Mouse (Mus musculus): ENCODE results near the gene Bcan. TPM values are rescaled to one million over a fixed set of nuclear protein-coding genes. Genes with fewer than 3 reads are reported as not detected.

Gene Bcan
- total and polyA plus RNA-seq, 3 experiments: not detected

- H3K36me3 ChIP-seq (replicated peaks): peaks cover 23% of the 10 kb centered on the region
- peaks cover 25% of the 10 kb centered on the region for H3K4me1 ChIP-seq (ENCODE audit: insufficient read depth, low read depth, low read length)
- peaks cover 62% of the 10 kb centered on the region for H3K27me3 ChIP-seq (ENCODE audit: insufficient read depth, low read length)
- ATAC-seq (ENCODE audit: extremely low read depth, insufficient number of reproducible peaks, low FRiP score, poor library complexity, severe bottlenecking) (no peak), DNase-seq (ENCODE audit: low spot score) (no peak)
- no peak within 1 kb of the TSS for H3K4me3 ChIP-seq (ENCODE audit: low read depth, low read length)
- TF ChIP-seq POLR2AphosphoS5 (IDR thresholded peaks at IDR 0.05; ENCODE audit: insufficient replicate concordance, low read depth, low read length) (no peak), TAL1 (conservative IDR thresholded peaks at IDR 0.05; ENCODE audit: low read depth, low read length) (no peak), GATA1 (IDR thresholded peaks at IDR 0.05; ENCODE audit: borderline replicate concordance, low read length) (no peak), GATA2 (IDR thresholded peaks at IDR 0.05; ENCODE audit: borderline replicate concordance, low read depth, low read length) (no peak), CTCF (IDR thresholded peaks at IDR 0.05; ENCODE audit: low read depth, low read length) (no peak)
- H3K9me3 ChIP-seq (replicated peaks): no peaks in the 10 kb centered on the region
Observed at GRCm38 (mm10) chr3:87948378-87949265, 51.4 kb downstream of the Bcan start, which contains the start of gene Crabp2. Gene Crabp2 (plus strand): TSS chr3:87948666.

GRCm38 (mm10) chr3:87947811-87948199 is 52.2 kb downstream of the Bcan start:
- no peak for TF ChIP-seq GATA1 (IDR thresholded peaks at IDR 0.05; ENCODE audit: borderline replicate concordance, low read length)
- TF ChIP-seq GATA2 (IDR thresholded peaks at IDR 0.05; ENCODE audit: borderline replicate concordance, low read depth, low read length): no peak
- no peak for TF ChIP-seq POLR2AphosphoS5 (IDR thresholded peaks at IDR 0.05; ENCODE audit: insufficient replicate concordance, low read depth, low read length)
- no peak for TF ChIP-seq CTCF (IDR thresholded peaks at IDR 0.05; ENCODE audit: low read depth, low read length)
- no peak for TF ChIP-seq TAL1 (conservative IDR thresholded peaks at IDR 0.05; ENCODE audit: low read depth, low read length)
- H3K36me3 ChIP-seq (replicated peaks): peaks cover 31% of the 10 kb centered on the region
- no peak for ATAC-seq (ENCODE audit: extremely low read depth, insufficient number of reproducible peaks, low FRiP score, poor library complexity, severe bottlenecking)
- H3K4me1 ChIP-seq (ENCODE audit: insufficient read depth, low read depth, low read length): peaks cover 25% of the 10 kb centered on the region
- no peaks in the 10 kb centered on the region for H3K9me3 ChIP-seq (replicated peaks)
- H3K4me3 ChIP-seq (ENCODE audit: low read depth, low read length): no peak overlapping the region
- peaks cover 54% of the 10 kb centered on the region for H3K27me3 ChIP-seq (ENCODE audit: insufficient read depth, low read length)
- no peak for DNase-seq (ENCODE audit: low spot score)

GRCm38 (mm10) chr3:87947056-87947810 is 52.8 kb downstream of the Bcan start:
- Histone ChIP-seq H3K9me3 (replicated peaks) (no peaks in the 10 kb centered on the region), H3K4me3 (ENCODE audit: low read depth, low read length) (no peak overlapping the region), H3K36me3 (replicated peaks) (peaks cover 36% of the 10 kb centered on the region), H3K27me3 (ENCODE audit: insufficient read depth, low read length) (peaks cover 48% of the 10 kb centered on the region), H3K4me1 (ENCODE audit: insufficient read depth, low read depth, low read length) (peaks cover 25% of the 10 kb centered on the region)
- DNase-seq (ENCODE audit: low spot score) (no peak), ATAC-seq (ENCODE audit: extremely low read depth, insufficient number of reproducible peaks, low FRiP score, poor library complexity, severe bottlenecking) (no peak)
- TF ChIP-seq TAL1 (conservative IDR thresholded peaks at IDR 0.05; ENCODE audit: low read depth, low read length): no peak
- TF ChIP-seq GATA2 (IDR thresholded peaks at IDR 0.05; ENCODE audit: borderline replicate concordance, low read depth, low read length): no peak

- Histone ChIP-seq H3K4me1 (ENCODE audit: insufficient read depth, low read depth, low read length) (peaks cover 25% of the 10 kb centered on the region), H3K27me3 (ENCODE audit: insufficient read depth, low read length) (peaks cover 41% of the 10 kb centered on the region), H3K9me3 (replicated peaks) (no peaks in the 10 kb centered on the region), H3K4me3 (ENCODE audit: low read depth, low read length) (no peak overlapping the region), H3K36me3 (replicated peaks) (peaks cover 44% of the 10 kb centered on the region)
- ATAC-seq (ENCODE audit: extremely low read depth, insufficient number of reproducible peaks, low FRiP score, poor library complexity, severe bottlenecking): no peak
- no peak for DNase-seq (ENCODE audit: low spot score)
- TF ChIP-seq GATA2 (IDR thresholded peaks at IDR 0.05; ENCODE audit: borderline replicate concordance, low read depth, low read length): no peak
- TF ChIP-seq CTCF (IDR thresholded peaks at IDR 0.05; ENCODE audit: low read depth, low read length): no peak
- no peak for TF ChIP-seq GATA1 (IDR thresholded peaks at IDR 0.05; ENCODE audit: borderline replicate concordance, low read length)
Observed at GRCm38 (mm10) chr3:87946541-87946860, 53.5 kb downstream of the Bcan start.

GRCm38 (mm10) chr3:87945781-87946540 is 54.1 kb downstream of the Bcan start:
- peaks cover 49% of the 10 kb centered on the region for H3K36me3 ChIP-seq (replicated peaks)
- DNase-seq (ENCODE audit: low spot score) (no peak), ATAC-seq (ENCODE audit: extremely low read depth, insufficient number of reproducible peaks, low FRiP score, poor library complexity, severe bottlenecking) (no peak)
- H3K4me3 ChIP-seq (ENCODE audit: low read depth, low read length): no peak overlapping the region
- peaks cover 39% of the 10 kb centered on the region for H3K27me3 ChIP-seq (ENCODE audit: insufficient read depth, low read length)
- no peaks in the 10 kb centered on the region for H3K9me3 ChIP-seq (replicated peaks)
- no peak; the same call in 1 of the 2 replicates for TF ChIP-seq POLR2AphosphoS5 (IDR thresholded peaks at IDR 0.05; ENCODE audit: insufficient replicate concordance, low read depth, low read length)
- TF ChIP-seq GATA1 (IDR thresholded peaks at IDR 0.05; ENCODE audit: borderline replicate concordance, low read length): no peak
- no peak for TF ChIP-seq CTCF (IDR thresholded peaks at IDR 0.05; ENCODE audit: low read depth, low read length)
- no peak for TF ChIP-seq TAL1 (conservative IDR thresholded peaks at IDR 0.05; ENCODE audit: low read depth, low read length)
- TF ChIP-seq GATA2 (IDR thresholded peaks at IDR 0.05; ENCODE audit: borderline replicate concordance, low read depth, low read length): no peak
- peaks cover 25% of the 10 kb centered on the region for H3K4me1 ChIP-seq (ENCODE audit: insufficient read depth, low read depth, low read length)
